Mouse (Mus musculus): Measurements from ENCODE around the gene Lfng.

- TF ChIP-seq CTCF (IDR thresholded peaks at IDR 0.05; ENCODE audit: insufficient read depth, low read depth, low read length) (no peak), POLR2A (IDR thresholded peaks at IDR 0.05; ENCODE audit: insufficient read depth, low read depth, low read length) (no peak)
Measured at GRCm38 (mm10) chr5:140638484-140638883, 31.4 kb downstream of the Lfng start.
